Mouse (Mus musculus) inflammation-experienced regulatory T-cells, adult 6 months (primary cell): ENCODE measurements around the gene Cdiptos. TPM values are rescaled to one million over a fixed set of nuclear protein-coding genes. Genes with fewer than 3 reads are reported as not detected.
A peak's percentile ranks its signal among the peaks of the same experiment; 100 is the strongest.

ENCODE experiments used
- ATAC-seq: one replicate; pipeline ENCODE4 v1.8.0; 2017
- polyA plus RNA-seq, 3 experiments: library from polyadenylated mRNA; unstranded; fragments of 100-300 nt; shearing (Covaris generic); gene quantifications; one replicate each; pipeline ENCODE4 v1.2.1; 2017

Gene Cdiptos
- polyA plus RNA-seq, 3 experiments from 2014 or later, result 0.91 to 1.8 (median 1.3) TPM

- ATAC-seq, result no peak
Measured at GRCm38 (mm10) chr7:126967361-126967760, 8.5 kb downstream of the Cdiptos start.

- ATAC-seq, result no peak
Measured at GRCm38 (mm10) chr7:126965568-126965967, 10.3 kb downstream of the Cdiptos start.

GRCm38 (mm10) chr7:126963548-126964286 is 12.2 kb downstream of the Cdiptos start:
- no peak for ATAC-seq

DNA sequence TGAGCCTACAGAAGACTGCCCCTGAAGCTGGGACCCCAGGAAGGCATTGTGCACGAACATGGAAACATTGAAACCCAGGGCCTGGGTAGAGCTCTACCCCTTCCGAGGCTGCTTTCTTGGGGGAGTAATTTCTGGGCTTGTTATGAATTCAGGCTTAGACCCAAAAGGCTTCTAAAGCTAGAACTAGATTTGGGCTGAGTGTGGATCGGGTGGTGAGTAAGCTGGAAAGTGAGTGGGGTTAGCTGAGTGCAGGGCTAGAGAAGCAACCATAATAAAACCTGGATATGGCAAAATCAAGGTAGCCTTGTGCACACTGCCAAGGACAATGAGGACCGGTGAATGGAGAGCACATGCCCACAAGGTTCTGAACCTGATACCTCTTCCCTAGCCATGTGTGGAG is 13.9 kb downstream of the Cdiptos start:
- no peak for ATAC-seq

DNA sequence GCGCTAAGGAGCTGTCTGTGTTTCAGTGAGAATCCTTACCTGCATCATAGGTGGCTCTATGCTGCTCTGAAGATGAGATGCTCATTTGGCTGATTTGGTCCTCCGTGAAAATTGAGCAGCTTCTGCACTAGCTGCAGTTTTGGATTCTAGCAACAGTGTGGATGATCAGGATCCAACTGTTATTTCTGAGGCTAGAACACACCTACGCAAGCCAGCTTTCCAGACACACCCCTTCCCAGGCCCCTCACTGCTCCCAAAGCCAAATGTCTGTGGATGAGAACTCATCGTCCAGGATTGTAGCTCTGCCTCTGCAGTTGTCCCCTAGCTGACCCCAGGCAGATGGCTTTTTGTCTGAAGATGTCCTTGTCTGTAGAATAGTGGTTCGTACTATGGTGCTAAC is 14.8 kb downstream of the Cdiptos start:
- no peak for ATAC-seq

DNA sequence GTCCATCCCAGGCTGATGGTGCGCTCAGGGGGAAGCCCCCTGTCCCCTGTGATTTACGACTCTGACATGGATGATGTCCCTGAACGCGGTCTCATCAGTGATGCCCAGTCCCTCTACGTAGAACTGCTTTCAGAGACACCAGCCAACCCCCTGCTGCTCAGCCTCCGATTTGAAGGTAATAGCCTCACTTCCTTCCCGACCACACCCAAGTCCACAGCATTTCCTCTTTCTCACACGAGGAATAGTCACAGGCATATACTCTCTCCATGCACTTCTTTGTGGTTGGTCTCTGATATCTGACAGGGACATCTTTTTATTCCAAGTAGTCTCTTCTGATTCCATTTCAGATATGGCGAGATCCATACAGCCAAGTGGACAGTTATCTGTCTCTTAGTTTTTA is 16.1 kb downstream of the Cdiptos start:
- ATAC-seq, result no peak

DNA sequence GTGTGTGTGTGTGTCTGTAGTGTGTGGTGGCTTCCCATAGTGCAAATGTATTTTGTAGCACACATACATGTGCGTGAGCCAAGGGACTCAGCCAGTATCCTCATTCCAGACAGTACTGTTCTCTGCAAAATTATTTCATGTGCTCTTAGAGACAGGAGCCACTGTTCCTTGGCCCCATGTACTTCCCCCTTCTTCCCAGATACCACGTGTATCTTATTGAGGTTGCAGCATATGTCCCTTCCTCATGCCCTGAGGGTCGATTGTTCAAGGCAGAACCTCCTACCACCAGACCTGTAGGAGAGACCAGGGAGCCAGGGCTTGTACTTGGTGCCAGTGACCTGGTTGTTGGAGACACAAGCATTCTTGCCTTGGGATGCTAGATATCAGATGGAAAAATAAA is 20.8 kb downstream of the Cdiptos start:
- no peak for ATAC-seq

- ATAC-seq, result no peak
Measured at GRCm38 (mm10) chr7:126952646-126953045, 23.3 kb downstream of the Cdiptos start.

GRCm38 (mm10) chr7:126951741-126952140 is 24.2 kb downstream of the Cdiptos start:
- no peak for ATAC-seq

GRCm38 (mm10) chr7:126950647-126951615 is 25.0 kb downstream of the Cdiptos start:
- ATAC-seq, result no peak

GRCm38 (mm10) chr7:126949793-126950646 is 25.9 kb downstream of the Cdiptos start, which contains the start of gene Sez6l2:
Gene Sez6l2 (plus strand): TSS chr7:126950563.
- peak; percentile 58 for ATAC-seq

- peak; percentile 32 for ATAC-seq
Measured at GRCm38 (mm10) chr7:126949403-126949792, 26.5 kb downstream of the Cdiptos start, which contains the start of gene Asphd1. Gene Asphd1 (minus strand): TSS chr7:126949582.

- ATAC-seq, result no peak
Measured at GRCm38 (mm10) chr7:126948626-126949025, 27.3 kb downstream of the Cdiptos start.

DNA sequence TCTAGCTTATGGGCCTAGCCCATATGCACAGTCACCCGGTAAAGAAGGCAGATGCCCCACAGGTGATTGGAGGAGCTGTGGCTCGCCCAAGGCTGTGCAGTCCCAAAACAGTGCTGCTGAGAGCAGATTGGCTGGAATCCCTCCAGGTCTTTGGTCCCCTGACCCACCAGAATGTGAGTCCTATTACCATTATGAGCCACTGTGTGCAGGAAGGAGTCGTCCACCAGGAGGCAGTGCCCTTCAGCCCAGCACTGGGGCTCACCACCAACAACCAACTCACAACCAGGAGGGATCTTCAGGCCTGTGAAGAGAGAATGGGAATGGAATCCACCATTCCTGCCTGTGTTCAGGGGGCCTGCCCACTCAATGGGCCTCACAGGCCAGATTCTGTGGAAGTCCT is 29.4 kb downstream of the Cdiptos start:
- peak; percentile 54 for ATAC-seq

GRCm38 (mm10) chr7:126941801-126942200 is 34.1 kb downstream of the Cdiptos start:
- no peak for ATAC-seq

- no peak for ATAC-seq
Measured at GRCm38 (mm10) chr7:126941171-126941570, 34.7 kb downstream of the Cdiptos start.

DNA sequence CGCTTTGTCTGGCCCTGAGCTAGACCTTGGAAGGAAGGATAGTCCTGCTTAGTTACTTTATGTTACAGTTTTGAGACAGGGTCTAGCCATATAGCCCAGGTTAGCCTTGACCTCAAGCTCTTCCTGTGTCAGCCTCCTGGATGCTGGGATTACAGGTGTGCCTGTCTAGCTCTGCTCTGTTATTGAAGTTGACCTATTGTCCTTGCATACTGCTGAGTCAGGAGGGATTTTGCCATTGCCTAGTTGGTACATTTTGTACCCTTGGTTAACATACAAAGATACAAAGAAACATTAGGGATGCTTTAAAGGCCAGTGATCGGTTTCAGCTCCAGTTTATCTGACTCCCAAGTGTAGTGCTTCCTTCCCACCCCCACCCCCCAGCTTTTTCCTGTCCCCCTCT is 43.2 kb downstream of the Cdiptos start:
- no peak for ATAC-seq

DNA sequence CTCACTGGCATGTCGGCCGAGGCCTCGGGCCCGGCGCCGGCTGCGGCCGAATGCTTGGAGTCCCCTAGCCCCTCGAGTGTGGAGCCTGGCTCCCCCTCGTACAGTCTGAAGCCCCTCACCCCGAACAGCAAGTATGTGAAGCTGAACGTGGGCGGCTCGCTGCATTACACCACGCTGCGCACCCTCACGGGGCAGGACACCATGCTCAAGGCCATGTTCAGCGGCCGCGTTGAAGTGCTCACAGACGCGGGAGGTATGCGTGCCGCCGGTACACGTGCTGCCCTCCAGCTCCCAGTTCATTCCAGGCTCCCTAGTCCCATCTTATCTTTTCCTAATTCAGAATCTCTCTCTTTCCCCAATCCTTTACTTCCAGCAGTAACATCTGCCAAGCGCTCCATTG is 46.9 kb downstream of the Cdiptos start:
- ATAC-seq, result peak; percentile 27

DNA sequence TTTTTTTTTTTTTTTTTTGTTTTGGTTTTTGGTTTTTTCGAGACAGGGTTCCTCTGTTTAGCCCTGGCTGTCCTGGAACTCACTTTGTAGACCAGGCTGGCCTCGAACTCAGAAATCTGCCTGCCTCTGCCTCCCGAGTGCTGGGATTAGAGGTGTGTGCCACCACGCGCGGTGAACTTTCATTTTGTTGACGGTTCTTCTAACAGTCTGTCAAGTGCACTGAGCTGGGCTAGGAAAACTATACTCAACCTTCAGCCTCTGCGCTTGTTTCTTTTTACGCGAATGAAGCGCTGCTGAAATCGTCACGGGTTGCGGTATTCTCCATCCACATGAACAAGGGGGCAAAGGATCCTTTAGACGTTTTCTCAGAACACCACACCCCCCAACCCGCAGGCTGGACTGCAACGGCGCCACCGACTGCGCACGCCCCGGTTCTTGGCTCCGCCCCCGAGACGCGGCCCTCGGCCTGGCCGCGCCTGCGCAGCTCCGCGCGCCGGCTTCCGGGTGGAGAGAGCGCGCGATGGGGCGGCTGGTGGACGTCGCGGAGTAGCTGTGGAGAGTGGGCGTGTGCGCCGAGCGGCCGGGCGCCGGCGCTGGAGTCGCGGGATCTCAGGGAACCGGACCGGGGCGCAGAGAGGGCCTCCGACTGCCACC is 47.4 kb downstream of the Cdiptos start, which contains the start of gene Kctd13:
TSS of gene Kctd13 (plus strand) at position 496 of the 654 bp plus-strand sequence.
- ATAC-seq, result peak; percentile 93

DNA sequence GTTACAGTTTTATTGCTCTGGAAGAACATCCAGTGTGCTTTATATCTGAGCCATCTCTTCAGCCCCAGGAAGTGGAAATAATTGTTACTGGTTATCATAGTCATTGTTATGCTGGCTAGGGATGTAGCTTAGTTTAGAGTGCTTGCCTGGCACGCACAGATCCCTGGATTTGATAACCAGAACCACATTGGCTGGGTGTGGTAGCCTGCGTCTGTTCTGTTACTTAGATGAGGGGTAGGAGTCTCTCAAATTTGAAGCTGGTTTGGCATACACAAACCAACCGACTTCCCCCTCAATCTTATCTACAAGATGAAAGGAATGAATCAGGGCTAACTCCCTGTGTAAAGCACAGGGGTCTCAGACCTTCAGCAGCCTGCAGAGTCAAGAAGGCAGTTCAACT is 49.6 kb downstream of the Cdiptos start:
- ATAC-seq, result no peak

DNA sequence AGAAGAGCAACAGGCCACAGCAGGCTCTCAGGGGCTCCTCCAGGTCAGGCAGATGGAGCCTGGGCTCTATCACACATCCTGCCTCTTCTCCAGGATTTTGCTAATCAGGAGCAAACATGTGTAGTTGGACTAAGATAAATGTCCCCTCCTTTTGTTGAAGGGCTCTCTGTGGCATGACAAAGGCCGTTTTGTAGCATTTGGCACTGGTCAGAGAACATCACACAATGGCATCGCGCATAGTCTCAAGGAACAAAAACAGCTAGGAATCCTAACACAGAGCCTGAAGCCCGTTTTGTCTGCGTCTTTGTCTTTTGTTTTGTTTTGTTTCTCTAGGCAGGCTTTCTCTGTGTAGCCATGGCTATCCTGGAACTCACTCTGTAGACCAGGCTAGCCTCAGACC is 51.9 kb downstream of the Cdiptos start:
- no peak for ATAC-seq

DNA sequence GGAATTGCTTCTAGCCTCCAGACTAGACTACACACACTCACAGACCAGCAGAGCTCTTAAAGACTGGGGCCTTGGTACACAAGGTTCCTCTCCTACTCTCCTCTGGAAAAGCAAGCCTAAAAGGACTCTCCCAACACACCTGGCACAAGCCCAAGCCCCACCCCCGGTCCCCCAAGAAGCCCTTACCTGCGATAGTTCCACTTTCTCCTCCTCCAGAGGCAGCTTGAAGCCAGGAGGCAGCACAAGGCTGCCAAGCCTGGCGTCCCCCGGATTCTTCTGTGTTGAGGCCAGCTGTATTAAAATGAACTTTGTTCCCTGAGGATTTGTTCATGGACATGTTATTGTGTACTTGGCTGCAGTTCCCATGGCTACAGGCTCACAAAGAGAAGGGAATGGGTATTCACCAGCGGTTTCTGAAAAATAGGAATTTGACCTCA is 53.3 kb downstream of the Cdiptos start, which contains the start of gene Tmem219:
TSS of gene Tmem219 (minus strand) at position 294 of the 437 bp plus-strand sequence.
- ATAC-seq, result no peak
